Mouse (Mus musculus) intestine, embryonic 16.5 days (tissue): ENCODE data around the gene Ptcra. TPM values are rescaled to one million over a fixed set of nuclear protein-coding genes. Genes with fewer than 3 reads are reported as not detected.
"Not testable (repeated sequence)": the region's sequence is repeated elsewhere in the genome, so short reads cannot be mapped to it uniquely, and the experiment has no call there.

Source experiments
- ATAC-seq: fragments of 200-750 bp; cut with Nextera tagmentation; 2 replicates; pipeline ENCODE4 v1.8.0; 2017; ENCODE audit warnings: moderate TSS enrichment, moderate library complexity
- H3K27ac ChIP-seq: fragments of 300-500 bp; sonication (generic); 2 replicates; pipeline ENCODE4 v1.5.1; 2014; ENCODE audit warnings: mild to moderate bottlenecking, low read length
- H3K27me3 ChIP-seq: fragments of 300-500 bp; sonication (generic); replicated peaks from 2 replicates; pipeline ENCODE4 v1.6.1; 2014; ENCODE audit warnings: low read length, control low read depth, mixed read lengths; ENCODE audit not compliant: control insufficient read depth, insufficient read depth
- H3K36me3 ChIP-seq: fragments of 300-500 bp; sonication (generic); 2 replicates; pipeline ENCODE4 v1.6.1; 2014; ENCODE audit warnings: low read length, control low read depth; ENCODE audit not compliant: control insufficient read depth, insufficient read depth
- H3K4me1 ChIP-seq: fragments of 300-500 bp; sonication (generic); 2 replicates; pipeline ENCODE4 v1.6.1; 2014; ENCODE audit warnings: low read length, control low read depth, mixed read lengths; ENCODE audit not compliant: control insufficient read depth, insufficient read depth
- H3K4me2 ChIP-seq: fragments of 300-500 bp; sonication (generic); 2 replicates; pipeline ENCODE4 v1.6.1; 2014; ENCODE audit warnings: low read depth, low read length, control low read depth
- H3K4me3 ChIP-seq: fragments of 300-500 bp; sonication (generic); 2 replicates; pipeline ENCODE4 v1.5.1; 2014; ENCODE audit warnings: mild to moderate bottlenecking, low read length
- H3K9ac ChIP-seq: fragments of 300-500 bp; sonication (generic); 2 replicates; pipeline ENCODE4 v1.6.1; 2014; ENCODE audit warnings: low read depth, low read length
- H3K9me3 ChIP-seq: fragments of 300-500 bp; sonication (generic); 2 replicates; pipeline ENCODE4 v1.6.1; 2016; ENCODE audit warnings: low read length, control low read depth; ENCODE audit not compliant: control insufficient read depth
- WGBS: fragments of 180-500 bp; shearing (Covaris S2); extraction: QIAGEN DNeasy Blood & Tissue Kit; methylation state at CpG from one replicate; pipeline ENCODE4 v1.1.7; 2014; 5-methylcytosine and 5-hydroxymethylcytosine counted together
- polyA plus RNA-seq: library from polyadenylated mRNA; unstranded; fragments of >200 nt; fragmentation: Nextera tagmentation; extraction: Ambion mirVana; gene quantifications from 2 replicates; pipeline ENCODE4 v1.2.1, GENCODE M21; 2015

Ptcra gene
- polyA plus RNA-seq, 1 experiment from 2014 or later = 0.37 TPM

GRCm38 (mm10) chr17:46773278-46774130 lies 10.0 kb upstream of the Ptcra start:
- Histone ChIP-seq H3K4me3 (peak overlapping the region; percentile 88), H3K9me3 (no peaks in the 10 kb centered on the region), H3K27ac (peak overlapping the region; percentile 90), H3K9ac (peak overlapping the region; percentile 91), H3K36me3 (peaks cover 25% of the 10 kb centered on the region; the same call in 1 of the 2 replicates), H3K4me2 (peak overlapping the region; percentile 75), H3K27me3 (no peaks in the 10 kb centered on the region), H3K4me1 (peaks cover 12% of the 10 kb centered on the region)
- ATAC-seq = peak; percentile 47
- 10% methylated on average over 19 of the region's 20 CpGs for WGBS

GRCm38 (mm10) chr17:46772404-46773277 lies 9.1 kb upstream of the Ptcra start, which contains the start of gene 2310039H08Rik:
TSS of gene 2310039H08Rik (plus strand) at chr17:46772635.
- peak within 1 kb of the TSS; percentile 75 for H3K4me2 ChIP-seq
- WGBS = 0% methylated on average over 50 of the region's 50 CpGs

GRCm38 (mm10) chr17:46772038-46772403 lies 8.5 kb upstream of the Ptcra start:
- Histone ChIP-seq H3K4me3 (peak overlapping the region; percentile 88), H3K4me2 (peak overlapping the region; percentile 75), H3K9ac (peak overlapping the region; percentile 91), H3K27ac (peak overlapping the region; percentile 65), H3K36me3 (peaks cover 14% of the 10 kb centered on the region; the same call in 1 of the 2 replicates), H3K4me1 (peaks cover 12% of the 10 kb centered on the region), H3K27me3 (no peaks in the 10 kb centered on the region), H3K9me3 (no peaks in the 10 kb centered on the region)
- WGBS = 4% methylated on average over 5 of the region's 5 CpGs
- ATAC-seq = no peak

More at GRCm38 (mm10) chr17:46772404-46773277, 9.1 kb upstream of the Ptcra start, which contains the start of gene 2310039H08Rik:
- H3K4me1 ChIP-seq = peaks cover 12% of the 10 kb centered on the region
- peak within 1 kb of the TSS; percentile 91 for H3K9ac ChIP-seq
- peak within 1 kb of the TSS; percentile 88 for H3K4me3 ChIP-seq
- H3K36me3 ChIP-seq = peaks cover 17% of the 10 kb centered on the region; the same call in 1 of the 2 replicates
- H3K27me3 ChIP-seq = no peaks in the 10 kb centered on the region
- H3K9me3 ChIP-seq = no peaks in the 10 kb centered on the region
- H3K27ac ChIP-seq = peak within 1 kb of the TSS; percentile 90
- peak; percentile 92 for ATAC-seq

GRCm38 (mm10) chr17:46771616-46772015 lies 8.1 kb upstream of the Ptcra start:
- 50% methylated on average over 17 of the region's 17 CpGs for WGBS
- Histone ChIP-seq H3K36me3 (peaks cover 14% of the 10 kb centered on the region; the same call in 1 of the 2 replicates), H3K4me1 (peaks cover 12% of the 10 kb centered on the region), H3K27me3 (no peaks in the 10 kb centered on the region), H3K9me3 (no peaks in the 10 kb centered on the region), H3K27ac (peak overlapping the region; percentile 65), H3K4me2 (peak overlapping the region; percentile 75), H3K4me3 (peak overlapping the region; percentile 88), H3K9ac (peak overlapping the region; percentile 91)
- ATAC-seq = no peak

GRCm38 (mm10) chr17:46771025-46771424 lies 7.5 kb upstream of the Ptcra start:
- no peak overlapping the region for H3K4me2 ChIP-seq
- H3K9ac ChIP-seq = no peak overlapping the region
- 83% methylated on average over 4 of the region's 4 CpGs for WGBS
- H3K9me3 ChIP-seq = no peaks in the 10 kb centered on the region
- H3K27me3 ChIP-seq = no peaks in the 10 kb centered on the region
- no peak overlapping the region for H3K4me3 ChIP-seq
- peaks cover 8% of the 10 kb centered on the region; the same call in 1 of the 2 replicates for H3K36me3 ChIP-seq
- ATAC-seq = no peak
- no peak overlapping the region for H3K27ac ChIP-seq
- H3K4me1 ChIP-seq = peaks cover 12% of the 10 kb centered on the region

- Histone ChIP-seq H3K4me1 (peaks cover 12% of the 10 kb centered on the region), H3K9me3 (no peaks in the 10 kb centered on the region), H3K4me2 (no peak overlapping the region), H3K9ac (no peak overlapping the region), H3K27me3 (no peaks in the 10 kb centered on the region), H3K36me3 (0 out of 2 replicates have a peak, but pooled peaks cover 7% of the 10 kb centered on the region), H3K4me3 (no peak overlapping the region), H3K27ac (no peak overlapping the region)
- WGBS = 89% methylated on average over 11 of the region's 11 CpGs
- ATAC-seq = no peak
These were observed 7.0 kb upstream of the Ptcra start for GRCm38 (mm10) chr17:46770546-46770945.

GRCm38 (mm10) chr17:46767868-46768267 lies 4.4 kb upstream of the Ptcra start:
- peaks cover 7% of the 10 kb centered on the region for H3K4me1 ChIP-seq
- no peaks in the 10 kb centered on the region for H3K36me3 ChIP-seq
- no peak for ATAC-seq
- H3K4me2 ChIP-seq = no peak overlapping the region
- H3K4me3 ChIP-seq = no peak overlapping the region
- H3K9me3 ChIP-seq = no peaks in the 10 kb centered on the region
- no peaks in the 10 kb centered on the region for H3K27me3 ChIP-seq
- no peak overlapping the region for H3K9ac ChIP-seq
- H3K27ac ChIP-seq = no peak overlapping the region
- WGBS = 45% methylated on average over 8 of the region's 8 CpGs

- not testable (repeated sequence) for ATAC-seq, H3K9ac ChIP-seq, H3K4me3 ChIP-seq, H3K36me3 ChIP-seq, H3K27me3 ChIP-seq, H3K9me3 ChIP-seq, H3K4me1 ChIP-seq, H3K4me2 ChIP-seq, H3K27ac ChIP-seq
- 67% methylated on average over 9 of the region's 9 CpGs for WGBS
These were observed 1.4 kb upstream of the Ptcra start for GRCm38 (mm10) chr17:46764916-46765315.

- Histone ChIP-seq H3K36me3 (no peaks in the 10 kb centered on the region), H3K27me3 (no peaks in the 10 kb centered on the region), H3K9ac (no peak overlapping the region), H3K27ac (no peak overlapping the region), H3K4me1 (no peaks in the 10 kb centered on the region), H3K4me2 (no peak overlapping the region), H3K4me3 (no peak overlapping the region), H3K9me3 (no peaks in the 10 kb centered on the region)
- ATAC-seq = no peak
- WGBS = 83% methylated on average over 12 of the region's 12 CpGs
These were observed 4.8 kb downstream of the Ptcra start for GRCm38 (mm10) chr17:46758753-46759152.
